Mouse (Mus musculus): ENCODE results near the gene Rbm4. TPM values are rescaled to one million over a fixed set of nuclear protein-coding genes. Genes with fewer than 3 reads are reported as not detected.
"Not testable (repeated sequence)": the region's sequence is repeated elsewhere in the genome, so short reads cannot be mapped to it uniquely, and the experiment has no call there.

The Rbm4 gene
- polyA plus RNA-seq, 1 experiment from 2014 or later, result 110 TPM

DNA sequence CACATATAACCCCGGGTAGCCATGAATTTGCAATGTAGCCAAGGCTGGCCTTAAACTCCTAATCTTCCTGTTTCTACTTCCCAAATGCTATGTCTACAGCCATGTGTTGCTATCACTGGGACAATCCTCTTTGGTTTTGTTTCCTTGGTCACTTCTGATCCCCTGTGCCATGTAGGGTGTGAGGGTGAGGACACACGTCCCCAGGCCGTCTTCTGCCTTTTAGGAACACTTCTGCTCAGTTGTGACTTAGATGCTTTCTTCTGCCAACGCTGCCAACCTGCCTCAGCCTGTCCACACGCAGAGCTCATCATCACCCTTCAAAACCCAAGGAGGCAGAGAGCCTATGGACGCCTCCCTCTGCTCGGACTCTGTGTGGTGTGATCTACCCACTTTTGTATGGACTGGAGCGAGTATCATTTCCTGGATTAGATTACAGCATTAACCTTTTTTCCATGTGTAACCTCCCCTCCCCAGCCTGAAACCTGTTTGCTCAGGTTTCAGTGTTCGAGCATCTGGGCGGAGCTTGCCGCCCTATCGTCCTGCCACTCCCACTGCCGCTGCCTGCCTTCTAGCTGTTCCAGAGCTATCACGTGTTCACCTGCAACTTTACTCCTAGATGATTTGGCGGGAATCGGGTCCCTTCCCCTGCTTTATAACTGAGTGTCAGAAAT is 34.9 kb upstream of the Rbm4 start:
- H3K9ac ChIP-seq (replicated peaks; ENCODE audit: low read depth, low read length), result no peak overlapping the region
- ATAC-seq, result no peak
- no peaks in the 10 kb centered on the region for H3K9me3 ChIP-seq (ENCODE audit: control insufficient read depth, low read length)
- H3K4me3 ChIP-seq (replicated peaks; ENCODE audit: low read length), result no peak overlapping the region
- 0 out of 2 replicates have a peak, but pooled peaks cover 3% of the 10 kb centered on the region for H3K4me1 ChIP-seq (replicated peaks; ENCODE audit: control insufficient read depth, insufficient read depth, low read length)
- H3K4me2 ChIP-seq (ENCODE audit: low read length), result no peak overlapping the region
- H3K27me3 ChIP-seq (replicated peaks; ENCODE audit: control insufficient read depth, insufficient read depth, low read length), result no peaks in the 10 kb centered on the region
- 64% methylated on average over 16 of the region's 16 CpGs for WGBS
- H3K36me3 ChIP-seq (ENCODE audit: control insufficient read depth, insufficient read depth), result no peaks in the 10 kb centered on the region
- H3K27ac ChIP-seq (ENCODE audit: low read length), result no peak overlapping the region

- peak; percentile 64 for ATAC-seq
- H3K27ac ChIP-seq (ENCODE audit: low read length), result no peak overlapping the region
- H3K36me3 ChIP-seq (ENCODE audit: control insufficient read depth, insufficient read depth), result no peaks in the 10 kb centered on the region
- no peak overlapping the region for H3K4me3 ChIP-seq (replicated peaks; ENCODE audit: low read length)
- H3K27me3 ChIP-seq (replicated peaks; ENCODE audit: control insufficient read depth, insufficient read depth, low read length), result no peaks in the 10 kb centered on the region
- H3K9me3 ChIP-seq (ENCODE audit: control insufficient read depth, low read length), result no peaks in the 10 kb centered on the region
- WGBS, result 57% methylated on average over 5 of the region's 5 CpGs
- H3K4me1 ChIP-seq (replicated peaks; ENCODE audit: control insufficient read depth, insufficient read depth, low read length), result no peaks in the 10 kb centered on the region
- no peak overlapping the region for H3K9ac ChIP-seq (replicated peaks; ENCODE audit: low read depth, low read length)
- H3K4me2 ChIP-seq (ENCODE audit: low read length), result no peak overlapping the region
Measured at GRCm38 (mm10) chr19:4820678-4821303, 27.1 kb upstream of the Rbm4 start.

DNA sequence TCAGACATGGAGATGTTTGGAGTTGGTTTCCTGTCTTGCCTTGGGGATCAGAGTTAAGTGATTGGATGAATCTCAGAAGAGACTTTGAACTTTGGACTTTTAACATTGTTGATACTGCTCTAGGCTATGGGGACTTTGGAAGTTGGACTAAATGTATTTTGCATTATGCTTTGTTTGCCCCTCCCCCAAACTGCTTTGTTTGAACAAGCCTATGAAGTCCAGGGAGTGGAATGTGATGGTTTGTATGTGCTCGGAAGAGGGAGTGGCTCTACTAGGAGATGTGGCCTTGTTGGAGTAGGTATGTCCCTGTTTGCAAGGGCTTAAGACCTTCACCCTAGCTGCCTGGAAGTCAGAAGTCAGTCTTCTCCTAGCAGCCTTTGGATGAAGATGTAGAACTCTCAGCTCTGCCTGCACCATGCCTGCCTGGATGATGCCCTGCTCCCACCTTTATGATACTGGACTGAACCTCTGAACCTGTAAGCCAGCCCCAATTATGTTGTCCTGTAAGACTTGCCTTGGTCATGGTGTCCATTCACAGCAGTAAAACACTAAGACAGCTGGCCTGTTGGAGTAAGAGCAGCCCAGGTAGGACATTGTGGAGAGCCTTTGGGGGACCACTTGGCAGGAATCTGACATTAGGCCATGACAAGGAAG is 23.6 kb upstream of the Rbm4 start:
- 72% methylated on average over 1 of the region's 1 CpGs for WGBS
- Histone ChIP-seq H3K9ac (replicated peaks; ENCODE audit: low read depth, low read length) (no peak overlapping the region), H3K36me3 (ENCODE audit: control insufficient read depth, insufficient read depth) (no peaks in the 10 kb centered on the region), H3K27me3 (replicated peaks; ENCODE audit: control insufficient read depth, insufficient read depth, low read length) (no peaks in the 10 kb centered on the region), H3K4me3 (replicated peaks; ENCODE audit: low read length) (no peak overlapping the region), H3K27ac (ENCODE audit: low read length) (no peak overlapping the region), H3K4me1 (replicated peaks; ENCODE audit: control insufficient read depth, insufficient read depth, low read length) (no peaks in the 10 kb centered on the region), H3K9me3 (ENCODE audit: control insufficient read depth, low read length) (no peaks in the 10 kb centered on the region), H3K4me2 (ENCODE audit: low read length) (no peak overlapping the region)
- no peak for ATAC-seq

DNA sequence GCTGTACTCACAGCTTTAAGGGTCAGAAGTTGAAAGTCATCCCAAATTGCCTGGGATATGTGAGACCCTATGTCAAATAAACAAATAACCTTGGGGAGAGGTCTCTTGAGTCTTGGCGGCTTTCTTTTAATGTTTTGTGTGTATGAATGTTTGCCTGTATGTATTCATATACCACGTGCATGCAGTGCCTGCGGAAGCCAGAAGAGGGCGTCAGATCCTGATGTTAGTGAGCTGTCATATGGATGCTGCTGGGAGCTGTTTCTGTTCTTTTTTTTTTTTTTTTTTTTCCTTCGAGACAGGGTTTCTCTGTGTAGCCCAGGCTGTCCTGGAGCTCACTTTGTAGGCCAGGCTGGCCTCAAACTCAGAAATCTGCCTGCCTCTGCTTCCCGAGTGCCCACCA is 19.3 kb upstream of the Rbm4 start:
- Histone ChIP-seq H3K27ac (ENCODE audit: low read length) (no peak overlapping the region), H3K4me3 (replicated peaks; ENCODE audit: low read length) (no peak overlapping the region), H3K4me2 (ENCODE audit: low read length) (no peak overlapping the region), H3K36me3 (ENCODE audit: control insufficient read depth, insufficient read depth) (no peaks in the 10 kb centered on the region), H3K27me3 (replicated peaks; ENCODE audit: control insufficient read depth, insufficient read depth, low read length) (no peaks in the 10 kb centered on the region), H3K9ac (replicated peaks; ENCODE audit: low read depth, low read length) (no peak overlapping the region), H3K4me1 (replicated peaks; ENCODE audit: control insufficient read depth, insufficient read depth, low read length) (peaks cover 21% of the 10 kb centered on the region), H3K9me3 (ENCODE audit: control insufficient read depth, low read length) (no peaks in the 10 kb centered on the region)
- WGBS, result 84% methylated on average over 6 of the region's 6 CpGs
- no peak for ATAC-seq

DNA sequence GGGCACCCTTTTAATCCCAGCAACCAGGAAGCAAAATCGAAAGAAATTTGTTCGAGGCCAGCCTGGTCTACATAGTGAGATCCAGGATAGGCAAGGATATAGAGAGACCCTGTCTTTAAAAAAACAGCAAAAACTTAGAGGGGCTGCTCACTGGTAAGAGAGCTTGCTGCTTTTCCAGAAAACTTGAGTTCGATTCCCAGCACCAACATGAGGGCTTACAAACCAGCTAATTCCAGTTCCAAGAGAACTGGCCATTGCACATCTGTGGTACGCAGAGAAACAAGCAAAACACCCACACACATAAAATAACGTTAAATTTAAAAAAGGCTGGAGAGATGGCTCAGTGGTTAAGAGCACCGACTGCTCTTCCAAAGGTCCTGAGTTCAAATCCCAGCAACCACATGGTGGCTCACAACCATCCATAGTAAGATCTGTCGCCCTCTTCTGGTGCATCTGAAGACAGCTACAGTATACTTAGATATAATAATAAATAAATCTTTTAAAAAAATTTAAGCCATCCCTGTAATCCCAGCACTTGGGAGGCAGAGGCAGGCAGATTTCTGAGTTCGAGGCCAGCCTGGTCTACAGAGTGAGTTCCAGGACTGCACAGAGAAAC is 18.7 kb upstream of the Rbm4 start:
- peaks cover 26% of the 10 kb centered on the region for H3K4me1 ChIP-seq (replicated peaks; ENCODE audit: control insufficient read depth, insufficient read depth, low read length)
- 78% methylated on average over 8 of the region's 8 CpGs for WGBS
- not testable (repeated sequence) for H3K9ac ChIP-seq (replicated peaks; ENCODE audit: low read depth, low read length); H3K27me3 ChIP-seq (replicated peaks; ENCODE audit: control insufficient read depth, insufficient read depth, low read length); H3K9me3 ChIP-seq (ENCODE audit: control insufficient read depth, low read length); H3K27ac ChIP-seq (ENCODE audit: low read length); H3K36me3 ChIP-seq (ENCODE audit: control insufficient read depth, insufficient read depth); ATAC-seq
- H3K4me2 ChIP-seq (ENCODE audit: low read length), result peak overlapping the region; percentile 53
- H3K4me3 ChIP-seq (replicated peaks; ENCODE audit: low read length), result peak overlapping the region; percentile 66

GRCm38 (mm10) chr19:4811909-4812242 is 18.2 kb upstream of the Rbm4 start:
- no peak; the same call in 1 of the 2 replicates for ATAC-seq

DNA sequence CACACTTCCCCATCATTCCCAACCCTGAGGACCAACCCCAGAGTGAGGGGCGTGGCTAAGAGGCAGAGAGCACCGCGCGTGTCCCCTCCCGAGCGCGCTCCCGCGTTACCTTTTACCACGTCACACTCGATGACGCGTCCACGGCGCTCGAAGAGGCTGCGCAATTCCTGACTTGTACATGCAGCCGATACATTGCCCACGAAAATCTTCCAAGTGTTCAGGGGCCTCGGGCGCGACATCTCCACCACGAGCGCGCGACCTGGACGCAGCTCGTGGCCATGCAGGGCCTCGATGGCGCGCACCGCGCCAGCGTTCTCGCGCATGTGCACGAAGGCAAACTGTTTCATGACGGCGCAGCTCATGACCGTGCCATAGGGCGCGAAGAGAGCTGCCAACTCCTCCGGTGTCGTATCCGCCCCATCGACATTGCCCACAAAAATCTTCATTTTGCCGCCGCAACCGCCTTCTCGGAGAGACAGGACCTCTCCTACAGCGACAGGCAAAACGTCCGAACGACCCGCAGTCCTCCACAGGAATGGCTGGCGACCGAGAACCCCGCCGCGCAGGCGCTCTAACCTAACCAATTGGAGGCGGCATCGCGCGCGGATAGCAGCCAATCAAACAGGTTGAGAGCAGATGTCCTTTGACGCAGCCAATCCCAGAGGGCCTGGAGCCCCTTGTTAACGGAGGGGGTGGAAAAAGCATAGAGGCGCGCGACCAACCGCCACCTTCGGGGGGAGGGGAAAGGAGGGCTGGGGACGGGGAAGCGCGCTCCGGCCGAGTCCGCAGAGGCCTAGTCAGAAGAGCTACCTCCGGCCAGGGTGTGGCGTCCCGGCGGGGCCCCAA is 17.6 kb upstream of the Rbm4 start, which contains the start of the genes Gm21992 and Rbm14:
Gene Gm21992, minus strand, starts transcription at position 550 of the 846 bp plus-strand sequence.
Gene Rbm14, minus strand, starts transcription at position 572 of the 846 bp plus-strand sequence.
- under 1% methylated on average over 83 of the region's 83 CpGs for WGBS
- Histone ChIP-seq H3K36me3 (ENCODE audit: control insufficient read depth, insufficient read depth) (no peaks in the 10 kb centered on the region), H3K27me3 (replicated peaks; ENCODE audit: control insufficient read depth, insufficient read depth, low read length) (no peaks in the 10 kb centered on the region), H3K27ac (ENCODE audit: low read length) (peak within 1 kb of the TSS; percentile 88), H3K9me3 (ENCODE audit: control insufficient read depth, low read length) (no peaks in the 10 kb centered on the region), H3K4me3 (replicated peaks; ENCODE audit: low read length) (peak within 1 kb of the TSS; percentile 66), H3K4me1 (replicated peaks; ENCODE audit: control insufficient read depth, insufficient read depth, low read length) (peaks cover 26% of the 10 kb centered on the region), H3K4me2 (ENCODE audit: low read length) (peak within 1 kb of the TSS; percentile 97), H3K9ac (replicated peaks; ENCODE audit: low read depth, low read length) (peak within 1 kb of the TSS; percentile 71)
- ATAC-seq, result peak; percentile 98

More at GRCm38 (mm10) chr19:4811909-4812242, 18.2 kb upstream of the Rbm4 start:
- no peaks in the 10 kb centered on the region for H3K9me3 ChIP-seq (ENCODE audit: control insufficient read depth, low read length)
- H3K4me3 ChIP-seq (replicated peaks; ENCODE audit: low read length), result peak overlapping the region; percentile 66
- H3K27me3 ChIP-seq (replicated peaks; ENCODE audit: control insufficient read depth, insufficient read depth, low read length), result no peaks in the 10 kb centered on the region
- H3K27ac ChIP-seq (ENCODE audit: low read length), result peak overlapping the region; percentile 75
- WGBS, result 6% methylated on average over 12 of the region's 12 CpGs
- peak overlapping the region; percentile 71 for H3K9ac ChIP-seq (replicated peaks; ENCODE audit: low read depth, low read length)
- H3K36me3 ChIP-seq (ENCODE audit: control insufficient read depth, insufficient read depth), result no peaks in the 10 kb centered on the region
- peak overlapping the region; percentile 53 for H3K4me2 ChIP-seq (ENCODE audit: low read length)
- peaks cover 26% of the 10 kb centered on the region for H3K4me1 ChIP-seq (replicated peaks; ENCODE audit: control insufficient read depth, insufficient read depth, low read length)

GRCm38 (mm10) chr19:4810746-4811062 is 17.0 kb upstream of the Rbm4 start:
- Histone ChIP-seq H3K27me3 (replicated peaks; ENCODE audit: control insufficient read depth, insufficient read depth, low read length) (no peaks in the 10 kb centered on the region), H3K4me3 (replicated peaks; ENCODE audit: low read length) (peak overlapping the region; percentile 66), H3K27ac (ENCODE audit: low read length) (peak overlapping the region; percentile 88), H3K4me1 (replicated peaks; ENCODE audit: control insufficient read depth, insufficient read depth, low read length) (peaks cover 26% of the 10 kb centered on the region), H3K9ac (replicated peaks; ENCODE audit: low read depth, low read length) (peak overlapping the region; percentile 59), H3K36me3 (ENCODE audit: control insufficient read depth, insufficient read depth) (no peaks in the 10 kb centered on the region), H3K4me2 (ENCODE audit: low read length) (peak overlapping the region; percentile 97), H3K9me3 (ENCODE audit: control insufficient read depth, low read length) (no peaks in the 10 kb centered on the region)
- ATAC-seq, result no peak
- under 1% methylated on average over 17 of the region's 17 CpGs for WGBS
